Mouse (Mus musculus): Measurements from ENCODE around the gene Ascc1.

Gene Ascc1

DNA sequence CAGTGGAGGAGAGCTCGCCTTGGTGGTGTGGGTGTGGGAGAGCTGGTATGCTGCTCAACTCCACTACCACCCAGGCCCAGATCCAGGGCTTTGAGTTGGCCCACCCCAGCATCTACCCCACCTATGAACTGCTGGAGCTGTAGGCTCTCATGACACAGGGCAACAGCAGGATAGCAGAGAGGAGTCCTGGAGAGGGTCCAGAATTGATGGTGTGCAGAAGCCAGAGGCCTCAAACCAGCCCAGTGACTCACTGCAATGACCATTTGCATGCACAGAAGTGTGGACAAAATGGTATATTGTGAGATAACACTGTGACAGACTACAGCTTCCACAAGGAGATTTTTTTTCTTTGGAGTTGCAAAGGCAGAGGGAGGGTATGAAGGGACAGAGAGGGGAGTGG is 21.1 kb downstream of the Ascc1 start:
- DNase-seq, result no peak

DNA sequence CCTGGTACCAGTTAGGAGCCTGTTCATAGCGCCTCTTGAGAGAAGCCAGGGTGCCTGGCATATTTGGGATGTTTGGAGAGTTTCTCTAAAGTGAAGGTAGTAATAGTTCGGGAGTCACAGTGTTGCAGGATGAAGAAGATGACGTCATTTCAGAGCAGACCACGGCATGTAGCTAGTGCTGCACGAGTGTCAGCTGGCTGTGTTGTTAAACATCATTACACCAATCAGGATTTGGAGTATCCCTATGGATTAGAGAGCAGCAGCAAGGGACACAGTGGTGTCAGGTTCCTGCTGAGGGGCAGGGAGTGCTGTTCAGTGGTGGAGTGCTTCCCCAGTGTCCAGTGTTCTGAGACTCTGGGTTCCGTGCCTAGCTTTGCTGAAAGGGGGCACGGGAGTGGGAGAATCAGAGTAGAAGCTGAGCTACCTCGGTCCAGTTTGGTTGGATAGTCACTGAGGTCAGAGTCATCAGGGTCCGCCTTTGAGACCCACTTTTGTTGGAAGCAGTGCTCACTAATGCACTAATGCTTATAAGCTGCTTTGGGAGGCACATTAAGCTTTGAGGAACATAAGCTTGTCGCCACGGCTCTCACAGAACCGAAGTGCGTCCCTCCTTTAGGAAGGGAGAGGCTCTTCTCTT is 24.3 kb downstream of the Ascc1 start:
- DNase-seq, result no peak

DNA sequence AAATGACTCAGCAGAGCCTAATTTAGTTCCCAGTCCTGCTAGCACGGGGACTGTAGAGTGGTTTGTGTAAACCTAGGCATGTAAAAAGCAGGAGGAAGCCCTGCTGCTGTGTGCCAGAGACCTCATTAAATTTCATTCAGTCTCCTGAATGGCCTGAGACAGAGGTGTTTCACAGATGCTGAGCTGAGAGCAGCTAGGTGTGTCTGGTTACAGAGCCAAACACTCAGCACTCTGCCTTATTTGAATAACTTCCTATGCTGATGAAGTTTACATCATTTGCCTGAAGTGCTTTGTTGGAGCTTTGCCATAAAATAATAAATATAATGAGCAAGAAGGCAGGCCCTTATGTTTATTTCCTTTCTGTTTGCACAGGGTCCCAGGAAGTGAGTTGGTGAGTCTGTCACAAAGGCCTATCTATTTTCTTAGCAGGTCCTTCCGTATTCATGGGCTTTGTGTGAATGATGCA is 25.0 kb downstream of the Ascc1 start:
- no peak for DNase-seq

DNA sequence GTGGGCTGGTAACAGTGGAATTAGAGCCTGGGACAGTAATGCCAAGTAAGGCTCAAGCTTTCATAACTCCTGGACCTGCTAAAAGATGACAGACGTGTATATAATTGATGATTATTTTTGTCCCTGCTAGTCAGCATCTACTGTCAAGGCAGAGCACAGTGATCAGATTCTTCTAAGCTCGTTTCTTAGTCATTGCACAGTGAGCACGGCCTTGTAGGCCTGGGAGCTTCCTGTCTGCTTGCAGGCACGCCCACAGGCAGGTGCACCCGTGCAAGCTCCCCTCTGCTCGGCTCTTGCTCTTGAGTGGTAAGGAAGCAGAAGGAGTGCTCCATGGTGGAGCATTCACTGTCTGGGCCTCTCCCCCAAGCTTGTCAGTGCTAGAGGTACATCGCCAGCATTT is 25.6 kb downstream of the Ascc1 start:
- peak; percentile 75 for DNase-seq

DNA sequence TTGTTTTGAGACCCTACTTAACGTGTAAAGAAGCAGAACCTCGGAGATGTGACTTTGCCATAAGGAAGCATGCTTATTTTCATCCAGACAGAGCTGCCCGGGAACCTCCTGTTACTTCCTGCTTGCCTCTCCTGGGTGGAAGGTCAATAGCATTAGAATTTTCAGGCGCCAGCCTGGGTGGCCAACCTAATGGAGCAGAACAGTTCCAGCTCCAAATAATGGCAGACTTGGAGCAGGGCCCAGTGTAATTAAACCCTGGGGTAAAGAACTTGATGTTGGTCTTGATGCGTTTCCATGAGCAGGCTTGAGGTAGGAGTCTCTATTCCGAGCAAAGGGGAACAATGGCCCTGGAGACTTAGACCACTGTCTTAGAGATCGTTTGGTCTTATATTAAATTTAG is 26.4 kb downstream of the Ascc1 start:
- no peak for DNase-seq

DNA sequence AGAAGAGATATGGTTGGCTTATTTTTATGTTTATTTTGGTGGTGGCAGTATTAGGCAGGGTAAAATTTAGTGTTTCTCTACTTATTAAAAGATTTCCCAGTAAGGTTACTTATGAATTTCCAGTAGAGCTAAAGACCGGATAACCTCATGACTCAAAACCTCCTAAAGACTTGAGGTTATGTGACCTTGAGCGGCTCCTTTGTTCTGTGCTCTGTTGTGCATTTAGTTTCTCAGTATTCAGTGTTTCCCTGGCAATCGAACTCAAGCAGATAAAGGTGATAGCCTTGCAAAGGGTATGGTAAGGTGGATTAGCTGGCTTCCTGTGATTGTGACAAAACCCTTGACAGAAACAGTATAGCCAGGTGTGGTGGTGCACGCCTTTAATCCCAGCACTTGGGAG is 26.8 kb downstream of the Ascc1 start:
- DNase-seq, result no peak

DNA sequence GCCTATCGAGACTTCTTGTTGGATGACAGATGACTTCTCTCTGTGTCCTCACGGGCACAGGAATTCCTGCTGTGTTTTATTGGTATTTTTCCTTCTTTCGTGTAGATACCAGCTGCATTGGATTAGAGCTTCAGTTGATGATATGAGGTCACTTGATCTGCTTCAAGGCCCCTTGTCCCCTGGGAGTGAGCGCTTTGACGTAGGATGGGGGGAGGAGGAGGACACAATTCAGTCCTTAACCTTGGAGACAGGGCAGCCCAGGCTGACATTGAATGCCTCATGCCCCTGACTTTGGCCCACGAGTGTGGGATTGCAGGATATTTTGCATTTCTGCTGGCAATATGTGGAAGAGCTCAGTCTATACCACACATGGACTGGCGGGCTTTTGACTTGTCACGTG is 29.0 kb downstream of the Ascc1 start:
- no peak for DNase-seq

DNA sequence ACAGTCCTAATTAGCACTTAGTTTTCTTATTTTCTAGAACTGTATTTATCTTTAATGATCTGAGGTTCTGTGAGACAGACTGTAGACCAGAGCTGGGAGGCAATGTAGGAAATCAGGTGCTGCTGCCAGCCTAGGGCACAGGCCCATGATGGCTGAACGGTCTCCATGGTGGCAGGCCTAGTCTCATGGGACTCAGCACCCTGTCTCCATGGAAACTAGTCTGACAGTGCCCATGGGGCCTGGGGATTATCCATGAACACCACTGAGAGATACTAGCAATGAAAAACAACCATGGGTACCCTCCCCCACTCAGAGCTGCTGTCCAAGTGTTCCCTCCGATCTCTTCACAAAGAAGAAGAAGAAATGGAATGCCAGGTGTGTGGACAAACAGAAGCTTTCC is 29.4 kb downstream of the Ascc1 start:
- DNase-seq, result no peak

DNA sequence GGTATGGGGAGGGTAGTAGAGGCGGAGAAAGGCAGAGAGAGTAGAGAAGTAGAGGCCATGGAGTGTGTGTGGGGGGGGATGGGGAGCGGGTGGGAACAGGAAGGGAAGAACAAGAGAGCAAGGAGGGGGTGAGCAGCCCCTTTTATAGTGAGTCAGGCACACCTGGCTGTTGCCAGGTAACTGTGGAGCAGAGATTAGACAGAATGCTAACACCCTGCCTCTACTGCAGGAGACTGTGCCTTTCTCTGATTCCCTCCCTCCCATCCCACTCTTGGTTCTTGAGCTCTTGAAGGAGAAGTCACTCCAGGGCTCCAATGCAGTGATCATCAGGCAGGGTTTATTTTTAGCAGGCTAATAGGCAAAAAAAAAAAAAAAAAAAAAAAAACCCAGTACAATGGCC is 30.0 kb downstream of the Ascc1 start:
- no peak for DNase-seq

DNA sequence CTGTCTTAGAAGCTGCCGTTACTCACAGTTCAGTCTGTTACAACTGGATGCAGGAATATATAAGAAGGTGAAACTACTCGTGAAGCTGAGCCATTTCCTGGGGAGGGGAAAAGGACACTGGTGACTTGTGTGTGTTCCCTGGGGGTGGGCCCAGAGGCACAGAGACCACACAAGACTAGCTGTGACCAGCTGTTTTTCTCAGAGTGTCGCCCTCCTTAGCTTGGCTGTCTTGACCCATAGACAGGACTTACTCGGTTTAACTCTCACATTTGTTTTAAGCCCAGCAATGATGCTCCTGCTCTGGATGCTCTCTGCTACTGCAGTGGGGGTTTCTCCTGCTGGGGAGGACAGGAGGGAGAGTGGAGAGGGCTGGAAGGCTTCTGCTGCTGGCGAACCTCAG is 30.5 kb downstream of the Ascc1 start:
- no peak for DNase-seq

DNA sequence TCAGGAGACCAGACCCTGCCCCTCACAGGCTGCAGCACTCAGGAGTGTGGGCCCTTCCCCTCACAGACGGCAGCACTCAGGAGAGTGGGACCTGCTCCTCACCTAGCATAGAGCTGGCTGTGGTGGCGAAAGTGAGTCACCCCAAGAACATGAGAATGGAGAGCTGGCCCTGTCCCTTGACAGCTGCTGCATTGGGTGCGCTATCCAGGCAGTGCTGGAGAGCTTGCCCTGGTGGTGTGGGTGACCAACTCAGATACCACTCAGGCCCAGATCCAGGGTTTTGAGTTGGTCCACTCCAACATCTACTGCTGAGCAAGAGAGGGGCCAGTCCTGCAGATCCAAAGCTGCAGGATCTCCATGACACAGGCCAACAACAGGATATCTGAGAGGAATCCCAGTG is 32.0 kb downstream of the Ascc1 start:
- no peak for DNase-seq

DNA sequence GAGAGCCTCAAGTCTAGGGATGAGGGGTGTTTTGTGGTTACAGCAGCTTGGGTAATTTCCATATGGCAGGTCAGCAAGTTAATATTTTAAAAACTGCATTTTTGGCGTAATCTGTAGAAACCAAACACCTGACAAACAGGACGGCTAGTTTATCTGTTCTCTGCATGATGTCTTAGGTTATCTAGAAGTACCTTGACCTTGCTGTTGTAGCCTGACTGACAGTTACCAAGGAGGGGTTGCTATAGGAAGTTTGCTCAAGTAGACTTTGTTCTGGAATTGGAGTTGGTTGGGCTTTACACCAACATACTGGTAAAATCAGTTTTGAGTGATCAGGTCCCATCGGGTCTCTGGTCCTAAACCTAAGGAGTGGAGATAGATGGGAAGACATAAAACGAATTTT is 33.1 kb downstream of the Ascc1 start:
- no peak for DNase-seq

DNA sequence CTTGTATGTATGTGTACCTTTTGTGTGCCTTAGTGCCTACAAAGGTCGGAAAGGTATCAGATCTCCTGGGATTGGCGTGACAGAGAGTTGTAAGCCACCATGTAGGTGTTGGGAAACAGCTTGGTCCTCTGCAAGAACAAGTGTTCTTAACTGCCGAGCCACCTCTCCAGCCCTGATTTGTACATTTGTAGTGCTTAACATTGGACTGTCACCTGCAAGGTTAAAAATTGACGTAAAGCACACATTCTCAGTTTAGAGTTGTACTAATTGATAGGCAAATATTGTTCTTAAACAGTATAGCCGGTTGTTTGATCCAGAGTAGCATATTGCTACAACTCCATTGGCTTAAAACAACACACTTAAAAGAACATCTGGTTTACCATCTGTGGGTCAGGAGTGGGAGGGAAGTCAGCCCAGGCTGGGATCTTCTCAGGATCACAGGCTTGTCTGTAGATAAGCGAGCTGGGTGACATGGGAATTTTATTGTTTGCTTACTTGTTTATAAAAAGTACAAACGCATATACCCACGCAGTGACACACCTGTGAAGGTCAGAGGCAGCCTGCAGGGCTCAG is 39.8 kb downstream of the Ascc1 start:
- no peak for DNase-seq

DNA sequence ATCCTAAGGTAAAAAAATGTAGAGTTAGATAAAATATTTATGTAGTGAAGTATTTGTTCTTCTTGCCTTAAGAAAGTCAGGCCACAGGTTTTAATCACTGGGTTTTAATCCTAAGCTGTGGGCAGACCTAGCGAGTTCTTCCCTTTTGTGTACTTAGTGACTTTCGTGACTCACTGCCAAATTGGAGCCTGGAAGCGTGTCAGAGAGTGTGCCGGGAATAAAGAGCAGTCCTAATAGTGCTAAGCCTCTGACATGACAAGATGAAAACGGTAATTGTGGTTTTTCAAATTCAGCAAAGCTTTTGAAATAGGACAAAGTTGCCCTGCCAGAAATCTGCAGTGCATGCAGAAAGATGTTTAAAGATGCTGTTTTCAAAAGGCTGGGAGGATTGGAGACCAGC is 44.1 kb downstream of the Ascc1 start:
- DNase-seq, result no peak

DNA sequence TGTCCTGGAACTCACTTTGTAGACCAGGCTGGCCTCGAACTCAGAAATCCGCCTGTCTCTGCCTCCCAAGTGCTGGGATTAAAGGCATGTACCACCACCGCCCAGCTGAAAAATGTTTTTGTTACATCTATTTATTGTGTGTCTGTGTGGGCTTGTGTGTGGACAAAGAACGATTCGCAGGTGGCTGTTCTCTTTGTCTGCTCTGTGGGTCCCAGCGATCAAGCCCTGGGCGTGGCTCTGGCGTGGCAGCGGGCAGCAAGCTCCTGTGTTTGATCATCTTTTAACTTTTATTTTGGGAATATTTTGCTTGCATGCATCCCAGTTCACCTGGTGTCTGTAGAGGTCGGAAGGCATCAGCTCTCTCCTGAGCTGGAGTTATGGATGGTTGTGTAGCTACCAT is 48.0 kb downstream of the Ascc1 start:
- no peak for DNase-seq

DNA sequence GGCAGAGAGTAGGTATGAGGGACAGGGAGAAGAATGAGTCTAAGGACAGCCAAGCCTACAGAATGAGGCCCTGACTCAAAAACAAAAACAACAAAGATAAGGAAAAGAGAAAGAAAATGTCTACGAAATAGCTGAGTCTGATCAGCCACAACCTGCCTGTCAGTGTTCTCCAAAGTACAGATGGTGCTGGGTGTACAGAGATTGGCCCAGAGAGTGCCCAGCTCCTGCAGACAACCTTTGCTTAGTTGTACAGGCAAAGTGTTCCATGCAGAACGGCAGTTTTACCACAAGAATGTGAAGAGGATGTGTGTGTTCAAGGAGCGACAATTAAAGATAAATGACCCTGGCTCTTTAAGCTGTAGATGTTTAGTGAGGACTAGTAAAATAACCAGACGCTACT is 50.5 kb downstream of the Ascc1 start:
- no peak for DNase-seq

DNA sequence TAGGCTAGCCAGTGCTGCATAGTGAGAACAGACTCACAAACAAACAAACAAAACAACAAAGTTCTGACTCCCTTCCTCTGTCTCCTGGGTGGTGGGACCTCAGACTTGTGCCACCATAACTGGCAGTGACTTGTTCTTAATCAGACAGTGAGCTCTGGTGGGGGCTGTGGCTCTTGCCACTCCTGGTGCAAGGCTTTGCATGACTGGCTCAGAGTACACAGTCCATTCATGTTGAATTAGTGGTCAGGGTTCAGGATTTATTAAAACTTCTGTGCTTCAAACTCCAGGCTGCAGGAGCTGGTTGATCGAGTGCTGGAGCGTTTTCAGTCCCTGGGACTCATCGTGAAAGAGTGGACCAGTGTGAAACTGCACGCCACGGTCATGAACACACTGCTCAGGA is 59.6 kb downstream of the Ascc1 start:
- no peak for DNase-seq

DNA sequence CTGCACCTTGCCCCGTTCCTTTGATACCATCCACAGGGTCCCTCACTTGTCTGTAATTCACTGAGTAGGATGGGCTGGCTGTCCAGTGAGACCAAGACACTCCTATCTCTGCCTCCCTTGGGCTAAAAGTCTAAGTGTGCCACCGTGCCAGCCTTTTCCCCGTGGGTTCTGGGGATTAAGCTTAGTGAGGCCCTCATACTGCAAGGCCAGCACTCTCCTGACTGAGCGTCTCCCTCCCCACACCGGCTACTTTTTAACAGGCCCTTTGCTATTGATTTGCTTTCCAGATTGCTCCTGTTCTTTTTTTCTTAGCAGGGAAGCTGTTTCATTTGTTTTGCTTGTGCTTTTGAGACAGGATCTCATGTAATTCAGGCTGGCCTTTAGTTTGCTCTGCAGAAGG is 60.3 kb downstream of the Ascc1 start:
- no peak for DNase-seq

DNA sequence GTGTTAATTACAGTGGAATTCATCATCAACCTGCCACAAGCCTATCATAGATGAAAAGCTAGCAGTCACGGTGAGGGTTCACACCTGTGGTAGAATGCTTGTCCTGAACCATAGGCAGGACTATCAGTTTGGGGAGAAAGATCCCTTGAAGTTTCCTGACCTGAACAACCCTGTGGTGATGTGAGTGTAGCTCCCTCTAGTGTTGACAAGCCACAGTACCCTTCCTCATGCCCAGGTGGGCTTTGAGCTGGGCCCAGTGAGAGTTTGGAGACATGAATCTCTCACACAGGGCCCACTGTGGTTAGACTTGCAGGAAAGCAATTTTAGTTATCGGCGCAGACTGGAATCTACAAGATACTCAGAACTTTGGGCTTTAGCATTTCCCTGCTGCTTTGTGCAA is 63.9 kb downstream of the Ascc1 start:
- DNase-seq, result peak; percentile 64

DNA sequence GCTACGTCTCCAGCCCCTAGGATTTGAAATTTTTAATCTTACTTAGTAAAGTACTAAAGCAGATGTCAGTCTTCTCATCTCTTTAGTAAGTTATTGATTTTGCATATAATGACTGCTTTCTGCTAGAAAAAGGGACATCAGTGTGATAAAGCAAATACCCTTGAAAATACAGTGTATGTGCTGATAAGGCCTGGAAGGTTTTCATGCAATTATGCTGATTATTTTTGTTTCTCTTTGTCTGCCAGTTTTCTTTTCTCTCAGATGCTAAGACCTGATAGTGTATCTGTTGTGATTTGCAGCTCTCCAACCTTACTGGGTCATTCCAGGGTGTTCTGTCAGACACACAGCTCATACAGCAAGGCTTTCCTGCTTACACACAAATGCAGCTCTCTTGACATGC is 72.6 kb downstream of the Ascc1 start:
- no peak for DNase-seq

DNA sequence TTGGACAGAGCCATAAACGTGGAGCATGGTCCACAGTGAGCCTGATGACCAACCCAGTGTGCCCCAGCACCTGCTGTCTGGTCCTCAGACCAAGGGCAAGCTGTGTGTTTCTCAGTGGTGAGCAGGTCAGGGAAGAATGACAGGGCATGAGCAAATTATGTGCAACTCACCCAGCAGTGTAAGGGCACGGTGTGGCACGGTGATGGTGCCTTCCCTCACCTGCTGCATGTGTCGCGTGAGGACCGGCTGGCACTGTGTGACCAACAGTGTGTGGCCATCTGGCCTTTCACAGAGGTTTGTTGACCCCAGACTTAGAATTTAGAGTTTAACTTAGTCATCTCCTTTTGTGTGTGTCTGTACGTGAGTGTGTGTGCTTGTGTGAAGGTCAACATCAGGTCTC is 74.6 kb downstream of the Ascc1 start:
- no peak for DNase-seq

DNA sequence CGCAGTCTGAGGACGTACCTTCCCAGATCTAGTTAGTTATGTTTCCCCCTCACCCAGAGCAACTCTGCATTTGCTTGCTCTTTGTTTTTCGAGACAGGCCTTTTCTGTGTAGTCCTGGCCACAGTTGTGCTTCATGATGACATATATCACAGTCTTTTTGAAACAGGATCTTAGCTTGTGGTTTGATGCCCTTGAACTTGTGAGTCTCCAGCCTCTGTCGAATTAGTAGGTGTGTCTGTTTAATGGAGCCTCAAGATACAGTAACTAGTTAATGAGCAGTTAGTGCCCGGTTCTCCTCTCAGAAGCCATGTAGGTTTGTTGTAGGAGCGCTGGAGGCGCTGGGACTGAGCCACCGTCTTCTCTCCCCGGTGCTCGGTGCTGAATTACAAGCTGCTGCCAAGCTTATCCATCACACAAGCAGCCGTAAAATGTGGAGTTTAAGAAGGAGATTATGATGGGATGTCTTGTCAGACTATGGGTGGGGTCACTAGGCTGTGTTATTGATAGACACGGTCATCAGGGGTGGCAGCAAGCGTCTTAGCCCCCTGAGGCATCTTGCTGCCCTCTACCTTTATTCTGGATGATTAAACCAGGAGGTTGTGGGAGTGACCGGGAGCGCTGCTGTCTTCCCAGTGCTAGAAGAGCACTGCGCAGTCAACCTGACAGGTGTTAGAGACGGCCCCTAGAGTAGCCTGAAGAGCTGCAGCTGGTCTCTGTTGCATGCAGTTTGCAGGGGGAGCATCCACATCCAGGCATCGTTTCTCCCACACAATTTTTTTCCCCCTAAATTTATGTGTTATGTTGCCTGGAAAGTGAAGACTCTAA is 75.3 kb downstream of the Ascc1 start:
- DNase-seq, result no peak

DNA sequence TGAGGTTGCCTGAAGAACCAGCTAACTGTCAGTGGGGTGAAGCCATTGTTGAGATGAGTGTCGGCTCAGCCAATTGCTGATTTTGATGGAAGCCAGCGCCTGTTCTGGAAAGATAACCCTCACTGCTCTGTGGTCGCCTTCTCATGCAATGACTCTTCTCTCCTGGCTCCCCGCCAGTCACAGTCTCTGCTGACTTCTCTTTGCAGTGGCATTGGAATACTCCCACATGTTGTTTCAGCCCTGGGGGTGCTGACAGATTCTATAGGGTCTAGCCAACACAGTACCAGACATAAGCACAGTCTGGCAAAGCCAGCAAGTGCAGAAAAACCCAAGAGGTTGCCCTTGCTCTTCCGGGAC is 75.9 kb downstream of the Ascc1 start:
- DNase-seq, result no peak

DNA sequence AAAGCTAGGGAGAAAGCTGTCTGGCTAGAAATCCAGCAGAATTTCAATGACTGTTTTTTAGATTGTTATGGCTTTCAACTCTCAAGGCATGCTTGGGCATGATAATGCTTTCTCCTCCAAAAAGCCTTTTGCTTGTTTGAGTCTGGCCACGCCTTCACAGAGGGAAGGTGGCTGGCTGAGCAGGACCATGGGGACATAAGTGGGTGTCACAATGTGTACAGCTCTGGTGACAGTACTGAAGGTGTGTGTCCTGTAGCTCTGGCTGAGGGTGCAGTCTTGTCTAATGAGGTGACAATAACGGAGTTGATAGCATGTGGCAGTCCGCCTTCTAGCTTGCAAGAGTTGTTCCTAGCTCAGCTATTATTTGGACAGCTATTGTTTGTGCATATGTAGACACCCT is 77.6 kb downstream of the Ascc1 start:
- DNase-seq, result no peak

DNA sequence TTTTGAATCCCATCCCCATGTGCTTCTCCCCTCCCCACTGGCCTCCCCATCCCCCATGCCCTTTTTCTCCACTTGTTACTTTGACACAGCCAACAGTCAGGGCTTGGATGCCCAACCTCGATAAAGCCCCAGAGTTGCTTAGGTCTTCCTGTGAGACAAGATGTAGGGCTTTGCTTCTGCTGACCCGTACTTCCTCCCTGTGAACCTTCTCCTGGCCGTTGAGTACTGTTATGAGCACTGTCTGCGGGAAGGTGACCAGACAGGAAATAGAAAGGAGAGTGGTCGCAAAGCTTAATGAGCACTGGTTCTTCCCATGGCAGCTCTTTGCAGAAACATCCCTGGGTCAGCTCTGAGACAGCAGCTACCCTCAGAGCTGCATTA is 78.0 kb downstream of the Ascc1 start:
- DNase-seq, result no peak
